Mouse (Mus musculus) heart, adult 2 months (tissue): ENCODE results near the gene Thap3.

Experiments
- CTCF ChIP-seq: fragments of 200-600 bp; IDR thresholded peaks from 2 replicates; pipeline ENCODE4 v1.8.1; 2022; ENCODE audit warnings: antibody characterized with exemption, mild to moderate bottlenecking, moderate library complexity
- EP300 ChIP-seq: fragments of 200-500 bp; IDR thresholded peaks from 2 replicates; pipeline ENCODE4 v1.6.1; 2011; ENCODE audit warnings: low read depth, low read length, control low read depth; ENCODE audit not compliant: insufficient read depth

- TF ChIP-seq EP300, result no peak
- no peak for TF ChIP-seq CTCF
Measured at GRCm38 (mm10) chr4:151985886-151986285, 2.9 kb downstream of the Thap3 start.
